Mouse (Mus musculus) lung, embryonic 14.5 days (tissue): Measurements from ENCODE around the gene Pdzrn3. TPM values are rescaled to one million over a fixed set of nuclear protein-coding genes. Genes with fewer than 3 reads are reported as not detected.

Experiments
- ATAC-seq: fragments of 200-750 bp; cut with Nextera tagmentation; 2 replicates; pipeline ENCODE4 v1.8.0; 2017; ENCODE audit warnings: mild to moderate bottlenecking, moderate TSS enrichment, moderate library complexity; ENCODE audit not compliant: insufficient read depth
- DNase-seq: peaks from one replicate; pipeline ENCODE4 v3.0.0-alpha.2; 2015
- H3K27ac ChIP-seq: fragments of 300-500 bp; sonication (generic); 2 replicates; pipeline ENCODE4 v1.5.1; 2014; ENCODE audit warnings: low read depth, mild to moderate bottlenecking, moderate library complexity
- H3K27me3 ChIP-seq: fragments of 300-500 bp; sonication (generic); 2 replicates; pipeline ENCODE4 v1.6.1; 2014; ENCODE audit warnings: low read length, control low read depth; ENCODE audit not compliant: insufficient read depth
- H3K36me3 ChIP-seq: fragments of 300-500 bp; sonication (generic); 2 replicates; pipeline ENCODE4 v1.6.1; 2014; ENCODE audit warnings: control low read depth; ENCODE audit not compliant: insufficient read depth
- H3K4me1 ChIP-seq: fragments of 300-500 bp; sonication (generic); 2 replicates; pipeline ENCODE4 v1.6.1; 2014; ENCODE audit warnings: antibody characterized with exemption, control low read depth; ENCODE audit not compliant: insufficient read depth
- H3K4me2 ChIP-seq: fragments of 300-500 bp; sonication (generic); 2 replicates; pipeline ENCODE4 v1.6.1; 2014; ENCODE audit warnings: mild to moderate bottlenecking
- H3K4me3 ChIP-seq: fragments of 300-500 bp; sonication (generic); 2 replicates; pipeline ENCODE4 v1.5.1; 2014; ENCODE audit warnings: low read depth, low read length
- H3K9ac ChIP-seq: fragments of 300-500 bp; sonication (generic); 2 replicates; pipeline ENCODE4 v1.6.1; 2014
- H3K9me3 ChIP-seq: fragments of 300-500 bp; sonication (generic); 2 replicates; pipeline ENCODE4 v1.6.1; 2016; ENCODE audit warnings: low read depth, low read length, control low read depth
- CTCF ChIP-seq: IDR thresholded peaks from 2 replicates; pipeline ENCODE4 v1.5.1; 2016; ENCODE audit warnings: antibody characterized with exemption, low read depth
- WGBS: fragments of 180-500 bp; shearing (Covaris S2); extraction: QIAGEN DNeasy Blood & Tissue Kit; methylation state at CpG from one replicate; pipeline ENCODE4 v1.1.7; 2014; 5-methylcytosine and 5-hydroxymethylcytosine counted together
- polyA plus RNA-seq: library from polyadenylated mRNA; unstranded; fragments of >200 nt; fragmentation: Nextera tagmentation; extraction: Ambion mirVana; gene quantifications from 2 replicates; pipeline ENCODE4 v1.2.1, GENCODE M21; 2014

Gene Pdzrn3
- polyA plus RNA-seq, 1 experiment from 2014 or later = 14.2 TPM

DNA sequence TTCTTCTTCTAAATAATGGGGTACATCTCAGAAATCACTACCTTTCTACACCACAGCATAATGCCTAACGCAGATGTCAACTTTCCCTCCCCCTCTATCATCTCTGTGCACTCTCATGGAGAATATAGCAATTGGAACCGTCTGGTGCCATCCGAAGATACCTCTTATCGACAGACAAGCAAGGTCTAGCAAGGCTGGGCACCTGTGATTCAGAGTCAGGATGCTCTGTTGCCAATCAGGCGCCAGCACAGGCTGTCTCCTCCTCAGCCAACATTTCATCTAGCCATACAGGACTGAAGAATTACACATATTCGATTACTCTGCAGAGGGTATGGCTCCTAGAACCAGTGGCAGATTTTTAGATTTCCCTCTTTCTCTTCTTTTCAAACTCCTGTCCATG is 165.6 kb downstream of the Pdzrn3 start:
- 93% methylated on average over 6 of the region's 6 CpGs for WGBS
- no peak for DNase-seq
- Histone ChIP-seq H3K9ac (no peak overlapping the region), H3K4me3 (no peak overlapping the region), H3K9me3 (no peaks in the 10 kb centered on the region), H3K27ac (no peak overlapping the region), H3K36me3 (no peaks in the 10 kb centered on the region), H3K4me2 (no peak overlapping the region), H3K27me3 (no peaks in the 10 kb centered on the region), H3K4me1 (peaks cover under 1% of the 10 kb centered on the region; the same call in 1 of the 2 replicates)
- ATAC-seq = no peak
- no peak for TF ChIP-seq CTCF

DNA sequence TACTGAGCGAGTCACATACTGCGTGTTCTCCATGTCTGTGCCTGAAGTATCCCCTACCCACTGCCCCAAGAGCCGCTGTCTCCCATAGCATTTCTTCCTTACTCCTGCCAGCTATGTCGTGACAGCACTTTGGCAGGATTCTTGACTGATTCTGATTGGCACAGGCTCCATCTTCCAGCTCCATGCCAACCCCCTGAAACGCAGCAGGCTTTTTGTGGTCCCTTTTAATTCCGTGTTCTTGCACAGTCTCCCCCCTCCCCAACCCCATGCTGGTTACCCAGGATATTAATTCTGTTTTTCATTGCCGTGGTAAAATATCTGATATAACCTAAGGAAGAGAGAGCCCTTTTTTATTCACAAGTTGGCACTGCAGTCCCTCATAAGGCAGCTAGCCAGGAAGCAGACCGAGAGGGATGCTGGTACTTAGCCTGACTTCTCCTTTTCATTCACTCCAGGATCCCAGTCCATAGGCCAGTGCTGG is 166.3 kb downstream of the Pdzrn3 start:
- H3K27me3 ChIP-seq = no peaks in the 10 kb centered on the region
- TF ChIP-seq CTCF = no peak
- no peak overlapping the region for H3K4me3 ChIP-seq
- H3K9ac ChIP-seq = no peak overlapping the region
- ATAC-seq = no peak
- no peaks in the 10 kb centered on the region for H3K4me1 ChIP-seq
- no peaks in the 10 kb centered on the region for H3K9me3 ChIP-seq
- no peak for DNase-seq
- H3K36me3 ChIP-seq = no peaks in the 10 kb centered on the region
- 79% methylated on average over 8 of the region's 8 CpGs for WGBS
- no peak overlapping the region for H3K4me2 ChIP-seq
- no peak overlapping the region for H3K27ac ChIP-seq

DNA sequence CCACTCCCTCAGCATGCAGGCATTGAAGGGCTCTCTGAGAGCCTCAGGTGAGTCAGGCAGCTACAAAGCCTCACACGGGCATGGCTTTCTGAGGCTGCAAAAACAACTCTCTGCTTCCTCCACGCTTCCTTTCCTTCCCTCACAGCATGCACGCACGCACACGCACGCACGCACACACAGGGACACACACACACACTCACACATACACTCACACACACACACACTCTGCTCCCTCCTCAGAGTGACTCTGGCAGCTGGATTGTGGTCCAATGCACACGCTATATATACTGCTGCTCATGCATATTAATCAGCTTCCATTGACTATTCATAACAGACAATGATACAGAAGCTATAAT is 178.8 kb downstream of the Pdzrn3 start:
- TF ChIP-seq CTCF = no peak
- no peaks in the 10 kb centered on the region for H3K36me3 ChIP-seq
- DNase-seq (peak; percentile 40), ATAC-seq (no peak)
- WGBS = 19% methylated on average over 8 of the region's 8 CpGs
- H3K27me3 ChIP-seq = no peaks in the 10 kb centered on the region
- peaks cover 10% of the 10 kb centered on the region for H3K4me1 ChIP-seq
- H3K4me2 ChIP-seq = peak overlapping the region; percentile 58
- no peak overlapping the region for H3K27ac ChIP-seq
- H3K9me3 ChIP-seq = no peaks in the 10 kb centered on the region
- H3K4me3 ChIP-seq = peak overlapping the region; percentile 18
- H3K9ac ChIP-seq = 0 out of 2 replicates have a peak overlapping the region, but pooled peaks have one; percentile 26

DNA sequence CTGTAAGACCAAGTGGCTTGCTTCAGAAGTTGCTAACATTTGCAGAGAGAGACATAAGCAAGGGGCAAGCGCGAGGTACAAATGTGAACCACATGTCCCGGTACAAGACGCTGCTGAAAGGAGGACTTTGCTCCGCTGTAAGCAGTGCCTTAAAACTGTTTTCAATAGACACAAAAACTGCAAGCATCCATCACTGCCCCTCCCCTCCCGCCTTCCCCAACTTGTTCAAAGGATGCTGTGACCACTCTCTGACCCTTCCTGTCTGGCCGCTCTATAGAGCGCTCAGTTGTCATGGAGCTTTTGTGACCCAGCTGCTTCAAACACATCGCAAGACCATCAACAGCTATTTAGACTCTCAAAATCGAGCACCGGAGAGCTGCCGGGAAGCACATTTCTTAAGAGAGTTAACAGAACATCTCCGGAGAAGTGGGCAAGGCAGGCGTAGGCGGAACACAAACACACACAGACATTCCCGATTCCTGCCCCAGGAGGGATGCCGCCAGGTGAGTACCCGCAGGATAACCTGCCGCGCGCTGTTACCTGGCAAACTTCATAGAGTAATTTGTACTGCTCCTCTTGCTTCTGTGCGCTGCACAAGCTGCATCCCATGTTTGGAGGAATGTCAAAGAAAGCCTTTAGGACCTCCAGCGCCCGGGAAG is 179.3 kb downstream of the Pdzrn3 start:
- no peak for TF ChIP-seq CTCF
- Histone ChIP-seq H3K27me3 (no peaks in the 10 kb centered on the region), H3K4me2 (peak overlapping the region; percentile 58), H3K4me1 (peaks cover 10% of the 10 kb centered on the region), H3K9ac (peak overlapping the region; percentile 26; the same call in 1 of the 2 replicates), H3K36me3 (no peaks in the 10 kb centered on the region), H3K27ac (no peak overlapping the region), H3K4me3 (peak overlapping the region; percentile 18), H3K9me3 (no peaks in the 10 kb centered on the region)
- ATAC-seq (peak; percentile 83), DNase-seq (peak; percentile 64)
- 6% methylated on average over 24 of the region's 24 CpGs for WGBS

DNA sequence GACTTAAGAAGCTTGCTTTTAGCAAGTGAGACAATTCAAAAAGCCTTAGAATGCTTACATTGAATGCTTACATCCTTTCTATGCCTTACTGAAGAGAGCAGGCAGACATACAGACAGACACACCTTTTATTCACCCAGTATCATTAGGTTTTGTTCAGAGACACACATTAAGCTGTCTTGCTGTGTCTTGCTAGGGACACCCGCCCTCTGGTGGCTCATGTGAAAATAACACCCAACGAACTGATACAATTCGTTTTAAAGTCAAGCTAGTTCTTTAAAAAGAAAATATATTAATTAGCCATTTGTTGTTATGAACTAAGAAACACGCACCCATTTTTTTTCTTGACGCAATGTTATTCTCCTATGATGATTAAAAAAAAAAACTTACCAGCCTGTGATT is 180.1 kb downstream of the Pdzrn3 start:
- no peak overlapping the region for H3K27ac ChIP-seq
- ATAC-seq (no peak), DNase-seq (peak; percentile 92)
- no peak overlapping the region for H3K4me3 ChIP-seq
- H3K9ac ChIP-seq = no peak overlapping the region
- no peak overlapping the region; the same call in 1 of the 2 replicates for H3K4me2 ChIP-seq
- WGBS = 10% methylated on average over 5 of the region's 5 CpGs
- no peaks in the 10 kb centered on the region for H3K27me3 ChIP-seq
- TF ChIP-seq CTCF = peak; percentile 87
- no peaks in the 10 kb centered on the region for H3K9me3 ChIP-seq
- no peaks in the 10 kb centered on the region for H3K36me3 ChIP-seq
- peaks cover 10% of the 10 kb centered on the region for H3K4me1 ChIP-seq

DNA sequence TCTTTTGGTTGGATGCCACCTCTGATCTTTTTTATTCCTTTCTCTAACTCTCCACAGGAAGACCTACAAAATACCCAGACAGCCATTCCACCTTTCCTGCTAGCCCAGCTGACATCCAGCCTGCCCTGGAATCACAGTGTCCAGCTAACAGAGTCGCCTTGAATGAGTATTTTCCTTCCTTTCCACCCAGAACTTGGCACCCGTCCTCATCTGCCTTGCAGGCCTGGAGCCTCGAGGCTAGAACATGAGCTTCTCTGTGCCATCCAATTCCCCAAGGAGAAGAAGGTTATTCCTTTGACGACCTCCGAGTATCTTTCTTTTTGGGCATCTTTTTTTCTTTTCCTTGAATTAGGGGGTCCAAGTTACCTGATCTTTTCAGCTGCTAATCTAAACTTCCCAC is 181.8 kb downstream of the Pdzrn3 start:
- DNase-seq (no peak), ATAC-seq (no peak)
- WGBS = 69% methylated on average over 5 of the region's 5 CpGs
- Histone ChIP-seq H3K4me1 (peaks cover 10% of the 10 kb centered on the region), H3K27me3 (no peaks in the 10 kb centered on the region), H3K4me2 (no peak overlapping the region), H3K36me3 (no peaks in the 10 kb centered on the region), H3K27ac (no peak overlapping the region), H3K4me3 (no peak overlapping the region), H3K9me3 (no peaks in the 10 kb centered on the region), H3K9ac (no peak overlapping the region)
- TF ChIP-seq CTCF = no peak

DNA sequence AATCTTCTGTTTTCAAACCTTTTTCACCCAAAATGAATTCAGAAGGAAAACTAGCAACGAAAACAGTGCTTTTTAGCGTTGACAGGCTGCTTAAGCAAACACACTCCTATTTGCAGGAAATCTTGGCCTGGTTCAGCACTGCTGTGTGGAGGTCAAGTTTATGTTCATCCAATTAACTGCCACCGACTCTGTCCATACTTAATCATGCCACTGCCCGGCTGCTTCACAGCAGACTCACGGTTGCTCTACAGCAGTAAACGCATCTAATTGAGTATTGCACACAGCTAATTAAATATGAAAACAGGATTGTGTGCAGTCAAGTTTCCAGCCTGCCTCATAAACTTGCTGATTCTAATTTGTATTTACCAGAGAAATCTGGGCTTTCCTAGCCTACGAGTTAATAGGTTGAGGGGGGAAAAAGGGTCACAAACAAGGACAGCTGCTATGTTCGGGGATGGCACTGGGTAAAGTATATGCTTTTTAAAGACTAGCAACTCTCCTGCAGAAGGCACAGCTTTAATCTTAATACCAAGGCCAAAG is 183.2 kb downstream of the Pdzrn3 start:
- WGBS = 27% methylated on average over 8 of the region's 8 CpGs
- Histone ChIP-seq H3K4me2 (no peak overlapping the region), H3K4me3 (no peak overlapping the region), H3K27me3 (no peaks in the 10 kb centered on the region), H3K27ac (no peak overlapping the region), H3K9ac (no peak overlapping the region), H3K9me3 (no peaks in the 10 kb centered on the region), H3K36me3 (no peaks in the 10 kb centered on the region), H3K4me1 (peaks cover 10% of the 10 kb centered on the region)
- ATAC-seq (no peak), DNase-seq (peak; percentile 48)
- no peak for TF ChIP-seq CTCF
